Mouse (Mus musculus) thymus, adult 2 months (tissue): ENCODE data around the gene Cnga3. TPM values are rescaled to one million over a fixed set of nuclear protein-coding genes. Genes with fewer than 3 reads are reported as not detected.

ENCODE experiments used
- DNase-seq: peaks from one replicate; pipeline ENCODE4 v3.0.0; 2021
- H3K27ac ChIP-seq: fragments of 200-500 bp; 2 replicates; pipeline ENCODE4 v1.5.1; 2012; ENCODE audit warnings: low read length, control low read depth; ENCODE audit not compliant: control insufficient read depth, insufficient read depth
- H3K27me3 ChIP-seq: fragments of 200-500 bp; 2 replicates; pipeline ENCODE4 v1.6.1; 2012; ENCODE audit warnings: mild to moderate bottlenecking, low read length, moderate library complexity, mixed read lengths; ENCODE audit not compliant: control insufficient read depth, insufficient read depth
- H3K36me3 ChIP-seq: fragments of 200-500 bp; 2 replicates; pipeline ENCODE4 v1.6.1; 2012; ENCODE audit warnings: mild to moderate bottlenecking, low read length, moderate library complexity; ENCODE audit not compliant: control insufficient read depth, insufficient read depth
- H3K4me1 ChIP-seq: fragments of 200-500 bp; replicated peaks from 2 replicates; pipeline ENCODE4 v1.6.1; 2012; ENCODE audit warnings: low read length; ENCODE audit not compliant: control insufficient read depth, insufficient read depth
- H3K4me3 ChIP-seq: fragments of 200-500 bp; 2 replicates; pipeline ENCODE4 v1.5.1; 2012; ENCODE audit warnings: mild to moderate bottlenecking, low read length, control low read depth, moderate library complexity; ENCODE audit not compliant: control insufficient read depth, insufficient read depth
- CTCF ChIP-seq: fragments of 200-500 bp; IDR thresholded peaks from 2 replicates; pipeline ENCODE4 v1.5.1; 2012; ENCODE audit warnings: mild to moderate bottlenecking, control low read depth, low read length, moderate library complexity, borderline replicate concordance; ENCODE audit not compliant: control insufficient read depth, poor library complexity, insufficient read depth; ENCODE audit errors: extremely low read depth
- POLR2A ChIP-seq: fragments of 200-500 bp; IDR thresholded peaks from 2 replicates; pipeline ENCODE4 v1.6.1; 2012; ENCODE audit warnings: mild to moderate bottlenecking, low read length, control low read depth, moderate library complexity; ENCODE audit not compliant: control insufficient read depth, poor library complexity, insufficient read depth; ENCODE audit errors: extremely low read depth
- WGBS: fragments of 180-500 bp; shearing (Covaris S2); methylation state at CpG from one replicate; pipeline ENCODE4 v1.1.7; 2018; 5-methylcytosine and 5-hydroxymethylcytosine counted together
- polyA plus RNA-seq: library from polyadenylated mRNA; depleted of rRNA; stranded (reverse); fragments of >200 nt; gene quantifications from 2 replicates; pipeline ENCODE4 v1.2.3, GENCODE M21; 2012

Gene Cnga3
- polyA plus RNA-seq, 1 experiment = 0.09 TPM

DNA sequence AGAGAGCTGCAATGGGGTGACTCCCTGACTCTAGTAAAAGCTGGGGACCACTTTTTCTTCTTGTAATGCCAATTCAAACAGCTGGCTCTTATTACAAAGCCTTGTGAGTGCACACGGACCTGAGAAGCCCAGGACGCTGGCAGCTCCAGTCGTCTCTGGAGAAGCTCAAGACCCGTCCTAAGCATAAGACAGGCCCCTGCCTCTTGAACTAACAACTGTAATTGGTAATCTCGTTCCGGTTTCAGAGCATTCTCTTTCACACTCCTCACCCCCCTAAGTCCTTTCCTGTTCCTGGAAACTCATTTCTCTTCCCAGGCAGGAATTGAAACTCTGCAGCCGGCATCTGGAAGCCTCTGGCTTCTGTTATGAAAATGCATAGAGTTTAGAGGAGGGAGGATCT is 7.8 kb downstream of the Cnga3 start:
- WGBS = 66% methylated on average over 7 of the region's 7 CpGs
- Histone ChIP-seq H3K4me3 (no peak overlapping the region), H3K27ac (no peak overlapping the region), H3K27me3 (no peaks in the 10 kb centered on the region; the same call in 1 of the 2 replicates), H3K36me3 (no peaks in the 10 kb centered on the region), H3K4me1 (no peaks in the 10 kb centered on the region)
- no peak for DNase-seq
- TF ChIP-seq CTCF = no peak
- TF ChIP-seq POLR2A = no peak

DNA sequence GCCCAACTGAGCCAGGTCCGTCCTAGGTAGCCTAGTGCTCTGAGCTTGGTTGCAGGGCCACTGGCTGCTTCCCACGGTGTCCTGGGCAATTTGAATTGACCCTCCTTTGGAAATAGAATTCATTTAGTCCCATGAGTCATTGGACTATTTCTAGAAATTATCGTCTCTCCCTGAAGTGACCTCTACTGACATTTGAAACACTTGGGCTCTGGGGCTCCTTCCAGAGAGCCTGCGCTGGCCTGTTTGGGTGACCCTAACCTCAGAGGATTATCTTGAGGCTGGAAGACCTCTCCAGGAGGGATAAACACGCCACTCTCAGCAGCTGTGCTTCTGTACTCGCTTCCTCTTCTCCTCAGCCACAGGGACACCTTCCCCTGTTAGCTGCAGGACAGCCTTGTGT is 16.2 kb downstream of the Cnga3 start:
- TF ChIP-seq CTCF = no peak
- TF ChIP-seq POLR2A = no peak
- H3K4me1 ChIP-seq = no peaks in the 10 kb centered on the region
- no peaks in the 10 kb centered on the region for H3K36me3 ChIP-seq
- DNase-seq = no peak
- WGBS = 80% methylated on average over 6 of the region's 6 CpGs
- no peak overlapping the region for H3K27ac ChIP-seq
- no peaks in the 10 kb centered on the region for H3K27me3 ChIP-seq
- H3K4me3 ChIP-seq = no peak overlapping the region

- WGBS = 74% methylated on average over 6 of the region's 6 CpGs
- no peak for DNase-seq
- H3K36me3 ChIP-seq = no peaks in the 10 kb centered on the region
These were observed 17.1 kb downstream of the Cnga3 start for GRCm38 (mm10) chr1:37231295-37231701.

GRCm38 (mm10) chr1:37239045-37239635 is 24.9 kb downstream of the Cnga3 start:
- TF ChIP-seq POLR2A (no peak), CTCF (no peak)
- no peak for DNase-seq

More at GRCm38 (mm10) chr1:37231295-37231701, 17.1 kb downstream of the Cnga3 start:
- TF ChIP-seq CTCF (no peak), POLR2A (no peak)
- Histone ChIP-seq H3K27me3 (no peaks in the 10 kb centered on the region), H3K4me3 (no peak overlapping the region), H3K27ac (no peak overlapping the region), H3K4me1 (no peaks in the 10 kb centered on the region)

DNA sequence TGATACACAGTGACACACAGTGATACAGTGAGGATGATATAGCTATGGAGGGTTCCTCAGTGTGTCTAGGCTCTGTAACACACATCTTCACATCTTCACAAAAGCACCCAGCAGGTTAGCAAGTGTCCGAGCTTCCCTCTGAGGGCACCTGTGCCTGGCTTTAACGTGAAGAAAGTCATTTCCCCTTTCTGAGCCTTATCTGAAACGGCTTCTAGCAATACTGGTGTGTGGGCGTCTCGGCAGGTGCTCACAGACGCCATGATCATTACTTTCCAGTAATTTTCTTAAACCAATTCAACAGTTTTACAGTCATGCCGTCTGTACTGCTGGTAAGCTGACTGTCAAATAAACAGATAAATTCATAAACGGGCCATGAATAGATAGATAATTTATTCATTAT is 28.0 kb downstream of the Cnga3 start:
- Histone ChIP-seq H3K4me3 (no peak overlapping the region), H3K27me3 (no peaks in the 10 kb centered on the region), H3K27ac (no peak overlapping the region), H3K4me1 (no peaks in the 10 kb centered on the region), H3K36me3 (no peaks in the 10 kb centered on the region)
- WGBS = 22% methylated on average over 8 of the region's 8 CpGs
- no peak for TF ChIP-seq CTCF
- TF ChIP-seq POLR2A = no peak
- no peak for DNase-seq

More at GRCm38 (mm10) chr1:37239045-37239635, 24.9 kb downstream of the Cnga3 start:
- Histone ChIP-seq H3K27me3 (no peaks in the 10 kb centered on the region), H3K4me3 (no peak overlapping the region), H3K36me3 (no peaks in the 10 kb centered on the region), H3K27ac (no peak overlapping the region), H3K4me1 (no peaks in the 10 kb centered on the region)
- 85% methylated on average over 10 of the region's 10 CpGs for WGBS

DNA sequence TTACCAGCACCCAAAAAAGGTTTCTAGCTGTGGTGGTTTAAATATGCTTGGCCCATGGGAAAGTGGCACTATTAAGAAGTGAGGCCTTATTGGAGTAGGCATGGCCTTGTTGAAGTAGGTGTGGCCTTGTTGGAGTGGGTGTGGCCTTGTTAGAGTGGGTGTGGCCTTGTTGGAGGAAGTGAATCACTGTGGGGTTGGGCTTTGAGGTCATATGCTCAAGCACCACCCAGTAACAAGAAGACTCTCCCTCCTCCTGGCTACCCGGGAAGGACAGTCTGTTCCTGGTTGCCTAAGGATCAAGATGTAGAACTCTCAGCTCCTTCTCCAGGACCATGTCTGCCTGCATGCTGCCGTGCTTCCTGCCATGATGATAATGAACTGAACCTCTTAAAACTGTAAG is 32.2 kb downstream of the Cnga3 start:
- 97% methylated on average over 2 of the region's 2 CpGs for WGBS
- H3K36me3 ChIP-seq = no peaks in the 10 kb centered on the region
- TF ChIP-seq CTCF (no peak), POLR2A (no peak)
- H3K4me3 ChIP-seq = no peak overlapping the region
- no peaks in the 10 kb centered on the region for H3K27me3 ChIP-seq
- no peak overlapping the region for H3K27ac ChIP-seq
- no peak for DNase-seq
- H3K4me1 ChIP-seq = no peaks in the 10 kb centered on the region

DNA sequence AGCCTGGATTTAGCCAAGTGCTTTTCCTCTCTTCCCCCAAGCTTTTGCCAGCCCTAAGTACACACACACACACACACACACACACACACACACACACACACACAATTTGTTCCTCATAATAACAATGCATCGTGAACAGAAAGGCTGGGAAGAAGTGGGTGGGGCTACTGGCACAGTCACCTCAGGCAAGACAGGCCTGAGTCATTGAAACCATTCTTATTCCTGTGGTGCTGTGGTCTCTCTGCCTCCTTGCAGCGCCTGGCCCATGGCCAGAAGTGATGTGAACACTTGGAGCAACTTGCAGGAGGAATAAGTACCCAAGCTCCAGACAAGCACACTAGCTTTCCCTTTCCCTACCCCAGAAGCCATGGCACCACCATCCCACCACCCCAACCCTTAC is 34.2 kb downstream of the Cnga3 start:
- WGBS = 18% methylated on average over 2 of the region's 2 CpGs
- DNase-seq = no peak

More for the DNA sequence above, 34.2 kb downstream of the Cnga3 start:
- Histone ChIP-seq H3K4me1 (no peaks in the 10 kb centered on the region), H3K27ac (no peak overlapping the region), H3K27me3 (no peaks in the 10 kb centered on the region), H3K4me3 (no peak overlapping the region), H3K36me3 (no peaks in the 10 kb centered on the region)
- TF ChIP-seq CTCF (no peak), POLR2A (no peak)
